Mouse (Mus musculus): ENCODE results near the gene Cited2.

The Cited2 gene

GRCm38 (mm10) chr10:17722653-17723410 is at the start of gene Cited2:
TSS of gene Cited2 (plus strand) at chr10:17723218.
- peak; percentile 100 for DNase-seq (ENCODE audit: low spot score)

DNA sequence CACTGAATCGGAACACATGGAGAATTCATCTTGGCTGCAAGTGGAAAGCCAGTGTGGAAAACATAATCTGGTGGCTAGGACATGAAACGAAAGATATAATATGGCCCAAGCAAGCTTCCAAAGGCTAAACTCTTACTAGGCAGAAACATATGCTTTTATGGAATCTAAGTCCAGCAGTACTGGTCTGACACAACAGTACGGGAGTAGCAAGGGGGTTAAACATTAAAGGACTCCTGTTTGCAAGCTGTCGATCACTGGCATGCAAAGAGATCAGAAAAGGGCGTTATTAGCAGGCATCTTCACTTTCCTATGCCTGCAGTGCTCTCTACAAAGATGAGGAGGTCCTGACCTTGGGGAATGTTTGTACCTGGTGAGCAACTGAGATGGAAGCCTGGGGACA is 48.6 kb upstream of the Cited2 start:
- DNase-seq (ENCODE audit: low spot score): no peak

DNA sequence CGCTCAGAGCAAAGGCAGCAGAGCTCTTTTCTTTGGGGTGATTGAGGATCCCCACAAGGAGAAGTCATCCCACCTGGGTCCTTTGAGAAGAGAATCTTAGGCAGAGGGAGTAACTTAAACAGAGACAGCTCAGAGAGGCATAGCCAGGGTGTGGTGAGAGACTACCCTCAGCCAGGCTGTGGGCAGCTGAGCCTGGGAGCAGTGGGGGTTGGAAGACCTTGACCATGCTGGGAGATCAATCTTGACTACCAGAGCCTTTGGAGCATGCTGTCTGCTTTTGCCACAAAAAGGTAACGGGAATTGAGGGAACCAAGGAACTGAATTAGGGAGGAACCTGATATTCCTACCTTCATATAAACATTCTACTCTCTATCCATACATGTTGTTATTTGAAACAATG is 48.1 kb upstream of the Cited2 start:
- no peak for DNase-seq (ENCODE audit: low spot score)

GRCm38 (mm10) chr10:17676464-17676863 is 46.6 kb upstream of the Cited2 start:
- no peak for DNase-seq (ENCODE audit: low spot score)

DNA sequence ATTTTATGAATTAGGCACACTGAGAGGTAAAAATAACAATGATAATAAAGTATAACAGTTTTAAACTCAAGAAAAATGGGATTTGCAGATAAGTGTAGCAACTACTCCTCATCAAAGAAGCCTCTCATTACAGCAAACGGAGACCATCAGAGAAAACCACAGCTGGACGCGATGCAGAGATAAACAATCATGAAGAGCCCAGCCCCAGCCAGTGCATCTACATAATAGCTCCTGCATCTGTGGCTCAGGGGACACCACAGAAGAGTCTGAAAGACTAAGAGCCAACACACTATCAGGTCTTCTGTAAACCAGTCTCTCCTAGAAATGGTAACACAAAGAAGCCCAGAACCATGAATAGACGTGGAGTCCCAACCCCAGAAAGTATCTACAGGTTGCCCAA is 45.7 kb upstream of the Cited2 start:
- DNase-seq (ENCODE audit: low spot score): no peak

DNA sequence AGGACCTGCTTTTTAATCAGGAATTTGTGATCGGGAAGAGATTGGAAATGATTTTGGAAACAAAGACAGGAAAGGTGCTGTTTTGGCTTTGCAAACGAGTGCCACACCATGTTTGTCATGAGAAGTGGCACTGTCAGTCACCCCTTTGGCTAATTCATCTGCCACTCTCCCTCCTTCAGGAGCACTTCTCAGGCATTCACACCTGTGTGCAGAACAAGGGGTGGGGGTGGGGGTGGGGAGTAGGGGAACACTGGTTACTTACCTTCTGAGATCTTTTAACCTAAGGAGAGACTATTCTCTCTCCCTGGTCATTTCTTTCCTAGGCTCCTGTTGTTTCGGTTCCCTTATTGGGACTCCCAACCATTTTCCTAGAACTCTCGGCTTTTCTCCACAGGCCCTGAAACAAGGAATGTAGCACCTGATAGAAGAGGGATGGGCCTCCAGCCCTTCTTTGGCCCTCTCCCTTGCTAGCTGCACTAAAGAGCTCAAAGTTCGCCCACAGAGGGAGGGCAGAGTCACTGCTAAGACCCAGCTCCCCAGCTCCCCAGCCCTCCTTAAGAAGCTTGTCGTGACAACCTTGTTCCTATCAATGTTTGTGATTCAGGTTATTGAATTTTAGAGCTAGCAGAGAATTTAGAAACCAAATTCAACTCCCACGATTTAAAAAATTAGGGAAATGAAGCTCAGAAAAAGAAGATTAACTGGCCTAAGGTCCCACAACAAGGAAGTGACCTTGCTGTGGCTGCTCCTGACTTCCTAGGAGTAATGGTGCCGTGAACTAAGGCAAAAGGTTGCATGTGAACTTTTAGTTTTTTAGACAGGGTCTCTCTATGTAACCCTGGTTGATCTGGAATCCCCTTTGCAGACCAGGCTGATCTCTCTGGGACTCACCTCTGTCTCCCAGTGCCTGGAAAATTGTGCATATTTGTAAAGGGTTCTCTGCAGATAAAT is 42.3 kb upstream of the Cited2 start:
- no peak for DNase-seq (ENCODE audit: low spot score)

- no peak for DNase-seq (ENCODE audit: low spot score)
Observed at GRCm38 (mm10) chr10:17681386-17681785, 41.6 kb upstream of the Cited2 start.

DNA sequence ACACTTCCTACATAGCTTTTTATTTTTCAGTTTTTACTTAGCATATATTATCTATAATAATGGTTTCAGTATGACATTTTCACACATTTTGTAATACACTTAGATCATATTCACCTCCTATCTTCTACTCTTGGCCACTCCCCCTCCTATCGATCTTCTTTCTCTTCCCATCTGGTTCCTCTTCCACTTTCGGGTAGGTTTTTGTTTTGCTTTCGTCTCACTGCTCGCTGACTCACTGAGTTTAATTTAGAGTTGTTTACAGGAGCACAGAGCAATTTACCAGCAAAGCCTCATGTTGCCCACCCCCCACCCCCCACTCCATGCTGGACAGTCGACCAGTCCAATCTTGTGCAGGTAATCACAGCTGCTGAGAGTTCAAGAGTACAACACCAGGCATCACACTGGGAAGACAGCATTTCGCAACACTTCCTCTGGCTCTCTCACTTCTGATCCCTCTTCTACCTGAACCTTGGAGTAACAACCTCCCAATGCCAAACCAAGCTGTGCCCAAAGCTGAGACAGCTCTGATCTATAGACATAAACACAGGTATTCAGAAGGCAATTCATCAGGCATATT is 39.1 kb upstream of the Cited2 start:
- DNase-seq (ENCODE audit: low spot score): no peak

- no peak for DNase-seq (ENCODE audit: low spot score)
Observed at GRCm38 (mm10) chr10:17689806-17690205, 33.2 kb upstream of the Cited2 start.

GRCm38 (mm10) chr10:17691709-17692108 is 31.3 kb upstream of the Cited2 start:
- DNase-seq (ENCODE audit: low spot score): no peak

- no peak for DNase-seq (ENCODE audit: low spot score)
Observed at GRCm38 (mm10) chr10:17695801-17696200, 27.2 kb upstream of the Cited2 start.

DNA sequence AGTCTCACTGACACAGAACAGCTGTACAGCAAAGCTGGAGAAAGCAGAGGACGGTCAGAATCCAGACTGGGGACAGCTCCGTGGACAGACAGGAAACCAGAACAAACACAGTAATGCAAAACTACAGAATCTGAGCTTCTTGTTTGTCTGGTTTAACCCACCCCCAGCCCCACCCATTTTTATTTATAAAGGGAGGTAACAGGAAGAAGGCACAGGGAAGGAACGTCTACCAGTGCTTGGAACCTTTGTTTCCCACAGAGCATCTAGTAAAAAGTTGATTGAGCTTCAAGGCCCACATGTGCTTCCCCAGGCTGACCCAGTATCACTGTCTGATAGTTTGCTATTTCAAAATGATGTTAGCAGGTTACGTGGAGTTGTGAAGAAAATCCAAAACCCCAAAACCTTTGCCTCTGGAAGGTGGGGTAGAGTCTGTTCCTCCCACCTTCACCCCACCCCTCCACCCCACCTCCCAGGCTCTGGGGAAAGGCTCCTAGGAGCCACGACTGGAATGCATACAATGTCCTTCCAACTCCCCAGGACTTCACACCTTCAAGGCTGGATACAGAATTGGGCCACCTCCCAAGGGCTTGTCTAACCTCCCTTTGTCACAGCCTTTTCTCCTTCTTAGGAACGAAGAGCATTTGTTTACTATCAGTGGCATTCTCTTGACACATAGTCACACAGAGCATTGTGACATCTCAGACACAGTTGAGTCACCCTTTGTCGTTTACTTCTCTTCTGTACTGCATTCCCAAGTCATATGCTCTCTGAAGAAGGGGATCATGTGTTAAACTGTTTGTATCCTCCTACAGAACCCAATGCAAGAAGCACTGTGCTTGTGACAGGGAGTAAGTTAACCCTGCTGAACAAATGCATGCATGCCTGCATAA is 25.4 kb upstream of the Cited2 start:
- no peak for DNase-seq (ENCODE audit: low spot score)

DNA sequence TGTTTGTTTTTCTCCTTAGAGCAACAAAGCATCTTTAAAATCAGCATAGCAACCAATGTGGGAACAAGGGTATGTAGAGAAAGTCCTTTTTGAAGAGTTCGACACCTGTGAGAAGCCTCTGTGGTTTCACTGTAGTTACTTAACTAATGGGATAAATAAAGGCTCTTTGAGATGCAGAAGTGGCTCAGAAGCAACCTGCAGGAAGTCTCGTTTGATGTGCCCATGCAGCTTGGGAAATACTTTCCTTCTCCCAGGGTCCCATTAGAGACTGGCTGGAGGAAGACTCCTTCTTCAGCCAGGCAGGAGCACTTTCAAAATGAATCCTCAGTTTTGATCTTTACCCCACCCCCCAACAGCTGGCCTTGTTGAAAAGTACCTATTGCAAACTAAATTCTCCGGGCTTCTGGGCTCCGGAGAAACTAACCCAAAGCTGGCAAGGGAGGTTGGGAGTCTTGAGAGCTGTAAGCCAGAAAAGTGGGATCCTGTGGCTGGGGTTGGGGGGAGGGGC is 17.5 kb upstream of the Cited2 start:
- DNase-seq (ENCODE audit: low spot score): no peak

DNA sequence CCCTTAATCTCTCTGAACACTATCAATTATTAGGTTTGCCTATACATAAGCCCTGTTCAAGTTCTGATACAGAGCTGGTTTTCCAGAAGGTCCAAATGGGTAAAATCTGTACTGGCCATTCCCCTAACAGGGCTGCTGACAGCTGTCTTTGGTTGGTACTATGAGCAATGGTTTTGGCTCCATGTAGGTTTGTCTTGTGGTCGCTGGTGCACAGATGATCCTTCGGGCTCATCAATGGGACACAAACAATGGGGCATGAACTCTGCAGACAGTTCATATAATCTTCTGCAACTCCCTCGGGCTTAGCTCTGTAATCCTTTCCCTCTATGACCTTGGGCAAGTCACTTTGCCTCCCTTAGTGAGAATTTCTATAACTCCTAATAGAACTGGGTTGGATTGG is 12.3 kb upstream of the Cited2 start:
- no peak for DNase-seq (ENCODE audit: low spot score)

- no peak for DNase-seq (ENCODE audit: low spot score)
Observed at GRCm38 (mm10) chr10:17719009-17719570, 3.9 kb upstream of the Cited2 start.

DNA sequence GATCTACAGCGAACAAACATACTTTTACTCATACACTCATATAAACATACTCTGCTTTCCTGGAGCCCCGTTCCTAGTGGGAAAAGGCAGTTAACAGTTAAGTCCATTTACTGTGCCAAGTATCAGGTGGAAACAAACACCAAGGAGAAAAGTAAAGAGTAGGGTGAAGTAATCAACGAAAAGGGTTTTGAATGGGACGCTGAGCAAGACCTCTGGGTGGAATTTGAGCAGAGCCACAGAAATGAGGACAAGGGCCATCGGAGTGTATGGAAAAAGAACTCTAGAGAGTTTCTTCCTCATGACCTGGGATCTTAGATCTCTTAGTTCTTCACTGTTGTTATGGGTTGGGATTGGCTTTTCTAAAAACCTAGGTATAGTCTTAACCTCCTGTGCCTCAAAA is 3.4 kb upstream of the Cited2 start:
- DNase-seq (ENCODE audit: low spot score): no peak

GRCm38 (mm10) chr10:17720891-17721601 is 2.0 kb upstream of the Cited2 start:
- no peak for DNase-seq (ENCODE audit: low spot score)

- no peak for DNase-seq (ENCODE audit: low spot score)
Observed at GRCm38 (mm10) chr10:17721602-17722121, 1.4 kb upstream of the Cited2 start.

GRCm38 (mm10) chr10:17722158-17722557 is 860 bp upstream of the Cited2 start:
- DNase-seq (ENCODE audit: low spot score): peak; percentile 88

DNA sequence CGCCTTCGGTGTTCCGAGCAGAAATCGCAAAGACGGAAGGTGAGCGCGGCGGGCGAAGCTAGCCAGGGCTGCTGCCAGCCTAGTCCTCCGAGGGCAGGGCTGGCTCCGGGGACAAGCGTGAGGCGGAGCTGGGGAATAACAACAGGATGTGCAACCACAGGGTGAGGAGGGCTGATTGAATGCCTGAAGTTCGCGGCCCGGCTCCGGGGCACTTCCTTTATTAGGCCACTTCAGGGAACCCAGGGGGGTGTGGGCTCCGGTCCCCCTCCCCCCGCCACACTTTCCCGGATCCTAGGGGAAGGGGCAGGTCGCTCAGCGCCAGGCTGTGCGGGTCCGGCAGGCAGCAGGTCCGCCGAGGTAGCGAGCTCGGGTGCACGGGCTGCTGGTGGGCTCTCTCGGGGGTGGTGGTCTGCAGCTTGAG is 413 bp downstream of the Cited2 start:
- DNase-seq (ENCODE audit: low spot score): no peak

Data from ovary, postnatal 10 days (tissue).